Mouse (Mus musculus) cerebellum, adult 2 months (tissue): ENCODE results near the gene Lect2.

Experiments
- CTCF ChIP-seq: fragments of 200-500 bp; IDR thresholded peaks from 2 replicates; pipeline ENCODE4 v1.5.1; 2011; ENCODE audit warnings: low read depth, mild to moderate bottlenecking, control low read depth, low read length, moderate library complexity, borderline replicate concordance; ENCODE audit not compliant: insufficient read depth
- POLR2A ChIP-seq: fragments of 200-500 bp; IDR thresholded peaks from 2 replicates; pipeline ENCODE4 v1.6.1; 2011; ENCODE audit warnings: low read length, control low read depth, borderline replicate concordance; ENCODE audit not compliant: insufficient read depth

GRCm38 (mm10) chr13:56593196-56593595 is 44.9 kb upstream of the Lect2 start:
- TF ChIP-seq CTCF (no peak), POLR2A (no peak)
